In genomic region chr6:34708650-34709265, GRCm38 (mm10) we compare ENCODE assay signal across 8 mouse cellular contexts.
A peak's percentile ranks its signal among the peaks of the same experiment; 100 is the strongest.
DNase-seq lines count a peak whose midpoint lies in the region; ATAC-seq and TF ChIP-seq lines count a peak whose summit lies in the region.

No protein-coding gene starts in this region.

- no peak for TF ChIP-seq EP300 in heart, adult 2 months (IDR thresholded peaks at IDR 0.05; ENCODE audit: insufficient read depth, low read depth, low read length)
- TF ChIP-seq EP300 in liver, postnatal 0 days (IDR thresholded peaks at IDR 0.05; ENCODE audit: low read depth), result no peak

- peak overlapping the region; percentile 64 for H3K4me2 ChIP-seq in kidney, embryonic 16.5 days (replicated peaks; ENCODE audit: low read depth, low read length)
- H3K4me2 ChIP-seq in liver, postnatal 0 days (ENCODE audit: low read depth, low read length), result peak overlapping the region; percentile 64

- no peak for TF ChIP-seq POLR2A in heart, adult 2 months (IDR thresholded peaks at IDR 0.05; ENCODE audit: insufficient read depth, low read depth, low read length)

- peaks cover 14% of the 10 kb centered on the region for H3K4me1 ChIP-seq in heart, adult 2 months (ENCODE audit: control insufficient read depth, insufficient read depth, low read length)
- H3K4me1 ChIP-seq in kidney, embryonic 16.5 days (ENCODE audit: insufficient read depth, low read length), result peaks cover 38% of the 10 kb centered on the region
- H3K4me1 ChIP-seq in liver, postnatal 0 days (ENCODE audit: insufficient read depth), result peaks cover 13% of the 10 kb centered on the region

- DNase-seq in gastrocnemius, postnatal 10 days, result peak; percentile 55
- DNase-seq in gastrocnemius, adult 18-20 months (ENCODE audit: low spot score), result no peak
- DNase-seq in cerebellum, adult 11-12 months, result peak; percentile 71
- peak; percentile 43 to 48 for DNase-seq in heart, adult 2 months
- peak; percentile 61 for DNase-seq in liver, postnatal 0 days
- DNase-seq in right cerebral cortex, adult 2 months (ENCODE audit: low spot score in 2 of 2), result peak; percentile 29 to 37
- DNase-seq in urinary bladder, postnatal 25 days (ENCODE audit: low spot score), result no peak

- no peaks in the 10 kb centered on the region for H3K36me3 ChIP-seq in heart, adult 2 months (ENCODE audit: control insufficient read depth, insufficient read depth, low read length)
- peaks cover 13% of the 10 kb centered on the region; the same call in 1 of the 2 replicates for H3K36me3 ChIP-seq in kidney, embryonic 16.5 days (ENCODE audit: insufficient read depth, low read length)
- H3K36me3 ChIP-seq in liver, postnatal 0 days (replicated peaks; ENCODE audit: insufficient read depth, low read length), result no peaks in the 10 kb centered on the region

- H3K4me3 ChIP-seq in heart, adult 2 months, result peak overlapping the region; percentile 60
- peak overlapping the region; percentile 56 for H3K4me3 ChIP-seq in kidney, embryonic 16.5 days (ENCODE audit: low read length)
- H3K4me3 ChIP-seq in liver, postnatal 0 days (ENCODE audit: low read depth, low read length), result peak overlapping the region; percentile 53; the same call in 1 of the 2 replicates

- H3K9me3 ChIP-seq in kidney, embryonic 16.5 days (ENCODE audit: low read length), result peaks cover 13% of the 10 kb centered on the region
- no peaks in the 10 kb centered on the region; the same call in 1 of the 2 replicates for H3K9me3 ChIP-seq in liver, postnatal 0 days (ENCODE audit: low read length)

- H3K79me2 ChIP-seq in heart, adult 2 months (replicated peaks; ENCODE audit: control insufficient read depth, insufficient read depth, low read length), result no peaks in the 10 kb centered on the region

- H3K27ac ChIP-seq in heart, adult 2 months, result peak overlapping the region; percentile 47
- peak overlapping the region; percentile 52 for H3K27ac ChIP-seq in kidney, embryonic 16.5 days (ENCODE audit: low read length)
- peak overlapping the region; percentile 94 for H3K27ac ChIP-seq in liver, postnatal 0 days (ENCODE audit: low read depth)

- H3K9ac ChIP-seq in heart, adult 2 months (ENCODE audit: low read depth, low read length), result no peak overlapping the region
- peak overlapping the region; percentile 37; the same call in 1 of the 2 replicates for H3K9ac ChIP-seq in kidney, embryonic 16.5 days (replicated peaks; ENCODE audit: low read length)
- H3K9ac ChIP-seq in liver, postnatal 0 days (replicated peaks), result no peak overlapping the region

- no peaks in the 10 kb centered on the region for H3K27me3 ChIP-seq in heart, adult 2 months (ENCODE audit: control insufficient read depth, insufficient read depth, low read length)
- H3K27me3 ChIP-seq in kidney, embryonic 16.5 days (ENCODE audit: insufficient read depth, low read length), result no peaks in the 10 kb centered on the region
- H3K27me3 ChIP-seq in liver, postnatal 0 days (ENCODE audit: insufficient read depth, low read length), result no peaks in the 10 kb centered on the region

- peak; percentile 64; the same call in 1 of the 2 replicates for ATAC-seq in kidney, embryonic 16.5 days (ENCODE audit: low FRiP score, low TSS enrichment)
- peak; percentile 32; the same call in 1 of the 2 replicates for ATAC-seq in liver, postnatal 0 days

- 10% methylated on average over 13 of the region's 13 CpGs for WGBS in heart, adult 2 months
- 24% methylated on average over 13 of the region's 13 CpGs for WGBS in kidney, embryonic 16.5 days
- WGBS in liver, postnatal 0 days (ENCODE audit: insufficient replicate concordance), result 27% methylated on average over 13 of the region's 13 CpGs

- no peak for TF ChIP-seq CTCF in heart, adult 2 months (IDR thresholded peaks at IDR 0.05)
- no peak for TF ChIP-seq CTCF in liver, postnatal 0 days (IDR thresholded peaks at IDR 0.05; ENCODE audit: low read depth)

- intact Hi-C loops in heart, adult 2 months (cut with DNase I), result loop anchor here (2.0 kb wide), 1 partner anchor 20 kb away; no protein-coding TSS in a partner anchor

Comparison
In these comparisons a context has a peak if more than half of its experiments do, and no peak if none do; other contexts are left out.
1. DNase-seq: peak in gastrocnemius, postnatal 10 days (single experiment), cerebellum, adult 11-12 months (single experiment), heart, adult 2 months (2 of 2), liver, postnatal 0 days (single experiment) and right cerebral cortex, adult 2 months (2 of 2); none in gastrocnemius, adult 18-20 months (single experiment) and urinary bladder, postnatal 25 days (single experiment).
2. Peak in every context shown above with its lines, with median percentiles within 50 percentile points of each other: H3K27ac ChIP-seq and H3K4me3 ChIP-seq.